Mouse (Mus musculus) CH12.LX (cell line): Measurements from ENCODE around the gene Hist1h2be.

ENCODE experiments used
- CTCF ChIP-seq, 2 experiments: IDR thresholded peaks in 1 of 2; conservative IDR thresholded peaks in 1 of 2; 2 replicates each; pipeline ENCODE4 v1.5.1; 2011 to 2012; ENCODE audit warnings: low read depth in 2 of 2, low read length in 2 of 2, improper control_type of control experiment in 1 of 2, inconsistent platforms in 1 of 2, mild to moderate bottlenecking in 1 of 2, moderate library complexity in 1 of 2
- ELF1 ChIP-seq: IDR thresholded peaks from 2 replicates; pipeline ENCODE4 v1.6.1; 2014; ENCODE audit warnings: low read depth, mild to moderate bottlenecking, inconsistent platforms, low read length, improper control_type of control experiment
- EP300 ChIP-seq: IDR thresholded peaks from 2 replicates; pipeline ENCODE4 v1.6.1; 2011; ENCODE audit warnings: low read length, improper control_type of control experiment
- HCFC1 ChIP-seq: IDR thresholded peaks from 2 replicates; pipeline ENCODE4 v1.6.1; 2012; ENCODE audit warnings: low read depth, mild to moderate bottlenecking, inconsistent platforms, low read length, improper control_type of control experiment
- JUND ChIP-seq: conservative IDR thresholded peaks from 2 replicates; pipeline ENCODE4 v1.6.1; 2011; ENCODE audit warnings: low read depth, low read length, improper control_type of control experiment
- MAFK ChIP-seq: IDR thresholded peaks from 2 replicates; pipeline ENCODE4 v1.6.1; 2011; ENCODE audit warnings: low read length, improper control_type of control experiment; ENCODE audit not compliant: insufficient replicate concordance
- MYC ChIP-seq: IDR thresholded peaks from 2 replicates; pipeline ENCODE4 v1.6.1; 2011; ENCODE audit warnings: low read depth, mild to moderate bottlenecking, improper control_type of control experiment, low read length
- POLR2A ChIP-seq: IDR thresholded peaks from 2 replicates; pipeline ENCODE4 v1.6.1; 2011; ENCODE audit warnings: low read depth, mild to moderate bottlenecking, improper control_type of control experiment, low read length
- USF1 ChIP-seq: IDR thresholded peaks from 2 replicates; pipeline ENCODE4 v1.6.1; 2014; ENCODE audit warnings: low read depth, mild to moderate bottlenecking, inconsistent platforms, low read length, improper control_type of control experiment
- ZNF384 ChIP-seq: IDR thresholded peaks from 2 replicates; pipeline ENCODE4 v1.6.1; 2012; ENCODE audit warnings: low read depth, low read length, improper control_type of control experiment, inconsistent platforms

DNA sequence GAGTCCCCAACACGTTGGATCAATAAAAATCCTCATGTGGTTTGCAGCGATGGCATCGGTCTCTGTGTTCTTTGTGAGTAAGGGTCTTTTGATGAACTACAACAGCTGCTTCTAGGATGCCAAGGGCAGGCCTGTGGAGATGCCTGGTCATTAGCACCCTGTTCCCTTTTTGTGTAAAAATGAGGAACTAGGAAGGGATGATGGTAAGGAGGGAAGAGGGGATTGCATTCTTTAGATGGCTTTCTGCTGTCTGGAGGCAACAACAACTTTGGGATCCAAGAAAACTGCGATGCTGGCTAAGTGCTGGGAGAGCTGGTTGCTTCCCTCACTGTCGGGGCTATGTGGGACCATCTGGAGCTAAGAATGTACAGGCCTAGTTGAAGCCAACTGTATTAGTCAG lies 82.7 kb downstream of the Hist1h2be start:
- TF ChIP-seq HCFC1 (no peak), CTCF (conservative IDR thresholded peaks at IDR 0.05 in 1 of 2, IDR thresholded peaks at IDR 0.05 in 1 of 2; ENCODE audit: low read depth in 2 of 2, low read length in 2 of 2) (no peak), EP300 (no peak), ELF1 (no peak), MAFK (no peak), USF1 (no peak), POLR2A (no peak), MYC (no peak), JUND (no peak), ZNF384 (no peak)
